In genomic region chr1:134006105-134006764, GRCm38 (mm10) we compare ENCODE assay signal across 15 mouse cellular contexts. TPM values are rescaled to one million over a fixed set of nuclear protein-coding genes. Genes with fewer than 3 reads are reported as not detected.
DNase-seq lines count a peak whose midpoint lies in the region; ATAC-seq and TF ChIP-seq lines count a peak whose summit lies in the region.
"Had no signal": no experiment of that assay in that cellular context is flagged by ENCODE, and none has a peak within 500 bp of the region (broad histone marks: within the 10 kb centered on the region; RNA-seq: fewer than 3 reads in every experiment).

No protein-coding gene starts in this region.

- peak; percentile 54 for DNase-seq in midbrain, embryonic 11.5 days (ENCODE audit: low spot score, missing footprints)
- no peak for DNase-seq in midbrain, embryonic 10.5 days (ENCODE audit: low spot score)
- DNase-seq in kidney, postnatal 14 days: peak; percentile 23
- DNase-seq in lung, adult 2 months: peak; percentile 37
- DNase-seq in heart, postnatal 4 days: no peak
- DNase-seq in thymus, postnatal 25 days: no peak
- no peak for DNase-seq in cerebellum, adult 9-11 months
- DNase-seq: cerebellum, adult 11-12 months had no signal

- ATAC-seq in midbrain, embryonic 11.5 days (ENCODE audit: low FRiP score): no peak
- peak; percentile 86 for ATAC-seq in stomach, embryonic 14.5 days (ENCODE audit: insufficient number of reproducible peaks, insufficient read depth, low FRiP score, low read depth)
- ATAC-seq: activated CD4-positive, CD25-positive, alpha-beta regulatory T cell, adult 4 months had no signal

- no peak overlapping the region for H3K9ac ChIP-seq in midbrain, embryonic 11.5 days (ENCODE audit: low read length)
- H3K9ac ChIP-seq in stomach, embryonic 14.5 days (replicated peaks; ENCODE audit: low read depth, low read length): no peak overlapping the region
- H3K9ac ChIP-seq: heart, embryonic 13.5 days; hindbrain, embryonic 15.5 days had no signal

- no peak for TF ChIP-seq CTCF in lung, adult 2 months (IDR thresholded peaks at IDR 0.05; ENCODE audit: insufficient read depth, low read length)

- H3K27me3 ChIP-seq in midbrain, embryonic 11.5 days (ENCODE audit: control insufficient read depth, insufficient read depth, low read length): no peaks in the 10 kb centered on the region
- H3K27me3 ChIP-seq in midbrain, embryonic 10.5 days (ENCODE audit: low read depth, poor library complexity, severe bottlenecking): no peaks in the 10 kb centered on the region
- no peaks in the 10 kb centered on the region for H3K27me3 ChIP-seq in stomach, embryonic 14.5 days (ENCODE audit: control insufficient read depth, insufficient read depth, low read length)
- H3K27me3 ChIP-seq: heart, embryonic 13.5 days; hindbrain, embryonic 15.5 days had no signal

- no peaks in the 10 kb centered on the region for H3K36me3 ChIP-seq in midbrain, embryonic 11.5 days (ENCODE audit: control insufficient read depth, insufficient read depth, low read length)
- no peaks in the 10 kb centered on the region for H3K36me3 ChIP-seq in midbrain, embryonic 10.5 days
- no peaks in the 10 kb centered on the region for H3K36me3 ChIP-seq in stomach, embryonic 14.5 days (ENCODE audit: control insufficient read depth, insufficient read depth, low read length)
- H3K36me3 ChIP-seq: heart, embryonic 13.5 days; hindbrain, embryonic 15.5 days had no signal

- no peak overlapping the region for H3K4me2 ChIP-seq in midbrain, embryonic 11.5 days
- H3K4me2 ChIP-seq in stomach, embryonic 14.5 days (replicated peaks; ENCODE audit: low read depth, low read length): no peak overlapping the region
- H3K4me2 ChIP-seq: heart, embryonic 13.5 days; hindbrain, embryonic 15.5 days; liver, embryonic 11.5 days had no signal

- no peaks in the 10 kb centered on the region for H3K9me3 ChIP-seq in midbrain, embryonic 11.5 days (ENCODE audit: control insufficient read depth, low read length)
- H3K9me3 ChIP-seq in midbrain, embryonic 10.5 days (replicated peaks): no peaks in the 10 kb centered on the region
- H3K9me3 ChIP-seq in stomach, embryonic 14.5 days (ENCODE audit: control insufficient read depth, low read depth, low read length): no peaks in the 10 kb centered on the region
- H3K9me3 ChIP-seq: heart, embryonic 13.5 days; hindbrain, embryonic 15.5 days; megakaryocyte, embryonic 14.5 days had no signal

- H3K27ac ChIP-seq in midbrain, embryonic 11.5 days (ENCODE audit: low read depth, low read length): no peak overlapping the region
- no peak overlapping the region for H3K27ac ChIP-seq in midbrain, embryonic 10.5 days (replicated peaks)
- peak overlapping the region; percentile 79 for H3K27ac ChIP-seq in stomach, embryonic 14.5 days (ENCODE audit: low read length)
- H3K27ac ChIP-seq: heart, embryonic 13.5 days; hindbrain, embryonic 15.5 days had no signal

- no peaks in the 10 kb centered on the region for H3K4me1 ChIP-seq in midbrain, embryonic 11.5 days (ENCODE audit: control insufficient read depth, insufficient read depth, low read length)
- no peaks in the 10 kb centered on the region for H3K4me1 ChIP-seq in midbrain, embryonic 10.5 days
- H3K4me1 ChIP-seq in lung, adult 2 months (ENCODE audit: control insufficient read depth, insufficient read depth, low read length): no peaks in the 10 kb centered on the region
- H3K4me1 ChIP-seq in stomach, embryonic 14.5 days (ENCODE audit: control insufficient read depth, insufficient read depth, low read length): 0 out of 2 replicates have a peak, but pooled peaks cover 5% of the 10 kb centered on the region
- H3K4me1 ChIP-seq: hindbrain, embryonic 15.5 days had no signal

- TF ChIP-seq POLR2A in lung, adult 2 months (IDR thresholded peaks at IDR 0.05; ENCODE audit: borderline replicate concordance, extremely low read depth, low read depth, low read length): no peak

- H3K4me3 ChIP-seq in midbrain, embryonic 11.5 days (ENCODE audit: low read depth, low read length): no peak overlapping the region
- no peak overlapping the region for H3K4me3 ChIP-seq in midbrain, embryonic 10.5 days
- H3K4me3 ChIP-seq in lung, adult 2 months (replicated peaks; ENCODE audit: extremely low read depth, low read depth, low read length): no peak overlapping the region
- H3K4me3 ChIP-seq in stomach, embryonic 14.5 days (ENCODE audit: low read depth, low read length): no peak overlapping the region
- H3K4me3 ChIP-seq: heart, embryonic 13.5 days; hindbrain, embryonic 15.5 days; megakaryocyte, embryonic 14.5 days had no signal

- 84% methylated on average over 11 of the region's 11 CpGs for WGBS in midbrain, embryonic 11.5 days
- 86% methylated on average over 11 of the region's 11 CpGs for WGBS in midbrain, embryonic 10.5 days
- WGBS in lung, adult 2 months: 50% methylated on average over 11 of the region's 11 CpGs
- WGBS in stomach, embryonic 14.5 days: 47% methylated on average over 11 of the region's 11 CpGs

RNA-seq across cellular contexts. Expression of gene Fmod, which starts 30.8 kb away (rescaled TPM):
- 5.7 and 6.8 TPM in 2 replicates for polyA plus RNA-seq in midbrain, embryonic 11.5 days (2014; fragmentation: Nextera tagmentation; extraction: Ambion mirVana)
- 2.8 and 6.5 TPM in 2 replicates for polyA plus RNA-seq in midbrain, embryonic 10.5 days (2016; fragmentation: Nextera tagmentation; extraction: Ambion mirVana)
- 7.9 and 14.2 TPM in 2 replicates for polyA plus RNA-seq in lung, adult 2 months (2012; rRNA removed)
- polyA plus RNA-seq in stomach, embryonic 14.5 days (2014; fragmentation: Nextera tagmentation; extraction: Ambion mirVana): 7.2 and 7.6 TPM in 2 replicates
- total RNA-seq in heart, postnatal 4 days (2021): 10 to 100 TPM; 18.7 to 21.9 TPM
- total RNA-seq: monocyte, adult 5-6 weeks had no signal
- polyA plus RNA-seq: activated CD4-positive, CD25-positive, alpha-beta regulatory T cell, adult 4 months had no signal

Comparison
In these comparisons a context has a peak if more than half of its experiments do, and no peak if none do; other contexts are left out.
1. DNase-seq: peak in midbrain, embryonic 11.5 days (single experiment), kidney, postnatal 14 days (single experiment) and lung, adult 2 months (single experiment); none in midbrain, embryonic 10.5 days (single experiment), heart, postnatal 4 days (single experiment), thymus, postnatal 25 days (single experiment) and cerebellum, adult 9-11 months (single experiment).